Mouse (Mus musculus): ENCODE measurements around the gene Npcd. TPM values are rescaled to one million over a fixed set of nuclear protein-coding genes. Genes with fewer than 3 reads are reported as not detected.

Gene Npcd
- polyA plus RNA-seq, 1 experiment, result not detected

- Histone ChIP-seq H3K4me1 (ENCODE audit: control insufficient read depth, insufficient read depth, low read length) (no peaks in the 10 kb centered on the region), H3K27ac (ENCODE audit: control insufficient read depth, insufficient read depth, low read depth, low read length, poor library complexity) (no peak overlapping the region), H3K4me3 (replicated peaks; ENCODE audit: control insufficient read depth, low read depth, low read length) (no peak overlapping the region)
- no peak for TF ChIP-seq CTCF (IDR thresholded peaks at IDR 0.05; ENCODE audit: control insufficient read depth, insufficient read depth, low read length)
- TF ChIP-seq POLR2A (IDR thresholded peaks at IDR 0.05; ENCODE audit: borderline replicate concordance, control insufficient read depth, low read depth, low read length), result no peak
- 36% methylated on average over 2 of the region's 2 CpGs for WGBS
Observed at GRCm38 (mm10) chr15:79840281-79840680, 6.2 kb upstream of the Npcd start.

GRCm38 (mm10) chr15:79834881-79835260 lies 834 bp upstream of the Npcd start:
- Histone ChIP-seq H3K4me3 (replicated peaks; ENCODE audit: control insufficient read depth, low read depth, low read length) (no peak overlapping the region), H3K4me1 (ENCODE audit: control insufficient read depth, insufficient read depth, low read length) (no peaks in the 10 kb centered on the region; the same call in 1 of the 2 replicates), H3K27ac (ENCODE audit: control insufficient read depth, insufficient read depth, low read depth, low read length, poor library complexity) (no peak overlapping the region)
- no peak for TF ChIP-seq POLR2A (IDR thresholded peaks at IDR 0.05; ENCODE audit: borderline replicate concordance, control insufficient read depth, low read depth, low read length)
- 53% methylated on average over 9 of the region's 9 CpGs for WGBS

- no peaks in the 10 kb centered on the region; the same call in 1 of the 2 replicates for H3K4me1 ChIP-seq (ENCODE audit: control insufficient read depth, insufficient read depth, low read length)
- H3K27ac ChIP-seq (ENCODE audit: control insufficient read depth, insufficient read depth, low read depth, low read length, poor library complexity), result peak overlapping the region; percentile 43; the same call in 1 of the 2 replicates
- H3K4me3 ChIP-seq (replicated peaks; ENCODE audit: control insufficient read depth, low read depth, low read length), result peak overlapping the region; percentile 91
- WGBS, result under 1% methylated on average over 41 of the region's 41 CpGs
- TF ChIP-seq POLR2A (IDR thresholded peaks at IDR 0.05; ENCODE audit: borderline replicate concordance, control insufficient read depth, low read depth, low read length), result no peak
- no peak for TF ChIP-seq CTCF (IDR thresholded peaks at IDR 0.05; ENCODE audit: control insufficient read depth, insufficient read depth, low read length)
Observed at GRCm38 (mm10) chr15:79833251-79834050, 586 bp downstream of the Npcd start.

GRCm38 (mm10) chr15:79832064-79832900 lies 1.8 kb downstream of the Npcd start:
- Histone ChIP-seq H3K4me1 (ENCODE audit: control insufficient read depth, insufficient read depth, low read length) (no peaks in the 10 kb centered on the region; the same call in 1 of the 2 replicates), H3K4me3 (replicated peaks; ENCODE audit: control insufficient read depth, low read depth, low read length) (no peak overlapping the region), H3K27ac (ENCODE audit: control insufficient read depth, insufficient read depth, low read depth, low read length, poor library complexity) (no peak overlapping the region)
- TF ChIP-seq CTCF (IDR thresholded peaks at IDR 0.05; ENCODE audit: control insufficient read depth, insufficient read depth, low read length), result peak; percentile 94
- TF ChIP-seq POLR2A (IDR thresholded peaks at IDR 0.05; ENCODE audit: borderline replicate concordance, control insufficient read depth, low read depth, low read length), result no peak
- 45% methylated on average over 18 of the region's 18 CpGs for WGBS

- WGBS, result 25% methylated on average over 4 of the region's 4 CpGs
- Histone ChIP-seq H3K27ac (ENCODE audit: control insufficient read depth, insufficient read depth, low read depth, low read length, poor library complexity) (no peak overlapping the region), H3K4me1 (ENCODE audit: control insufficient read depth, insufficient read depth, low read length) (no peaks in the 10 kb centered on the region; the same call in 1 of the 2 replicates), H3K4me3 (replicated peaks; ENCODE audit: control insufficient read depth, low read depth, low read length) (no peak overlapping the region)
- TF ChIP-seq CTCF (IDR thresholded peaks at IDR 0.05; ENCODE audit: control insufficient read depth, insufficient read depth, low read length) (peak; percentile 91), POLR2A (IDR thresholded peaks at IDR 0.05; ENCODE audit: borderline replicate concordance, control insufficient read depth, low read depth, low read length) (no peak)
Observed at GRCm38 (mm10) chr15:79830388-79830787, 3.6 kb downstream of the Npcd start.

- Histone ChIP-seq H3K27ac (ENCODE audit: control insufficient read depth, insufficient read depth, low read depth, low read length, poor library complexity) (no peak overlapping the region), H3K4me1 (ENCODE audit: control insufficient read depth, insufficient read depth, low read length) (no peaks in the 10 kb centered on the region; the same call in 1 of the 2 replicates), H3K4me3 (replicated peaks; ENCODE audit: control insufficient read depth, low read depth, low read length) (no peak overlapping the region)
- no peak for TF ChIP-seq CTCF (IDR thresholded peaks at IDR 0.05; ENCODE audit: control insufficient read depth, insufficient read depth, low read length)
- TF ChIP-seq POLR2A (IDR thresholded peaks at IDR 0.05; ENCODE audit: borderline replicate concordance, control insufficient read depth, low read depth, low read length), result no peak
- 83% methylated on average over 5 of the region's 5 CpGs for WGBS
Observed at GRCm38 (mm10) chr15:79829431-79829830, 4.6 kb downstream of the Npcd start.

- H3K4me1 ChIP-seq (ENCODE audit: control insufficient read depth, insufficient read depth, low read length), result no peaks in the 10 kb centered on the region
- no peak for TF ChIP-seq POLR2A (IDR thresholded peaks at IDR 0.05; ENCODE audit: borderline replicate concordance, control insufficient read depth, low read depth, low read length)
- no peak for TF ChIP-seq CTCF (IDR thresholded peaks at IDR 0.05; ENCODE audit: control insufficient read depth, insufficient read depth, low read length)
- no peak overlapping the region for H3K4me3 ChIP-seq (replicated peaks; ENCODE audit: control insufficient read depth, low read depth, low read length)
- 93% methylated on average over 46 of the region's 46 CpGs for WGBS
- H3K27ac ChIP-seq (ENCODE audit: control insufficient read depth, insufficient read depth, low read depth, low read length, poor library complexity), result no peak overlapping the region
Observed at GRCm38 (mm10) chr15:79828366-79829035, 5.5 kb downstream of the Npcd start.

- TF ChIP-seq CTCF (IDR thresholded peaks at IDR 0.05; ENCODE audit: control insufficient read depth, insufficient read depth, low read length) (no peak), POLR2A (IDR thresholded peaks at IDR 0.05; ENCODE audit: borderline replicate concordance, control insufficient read depth, low read depth, low read length) (no peak; the same call in 1 of the 2 replicates)
- Histone ChIP-seq H3K4me3 (replicated peaks; ENCODE audit: control insufficient read depth, low read depth, low read length) (no peak overlapping the region), H3K27ac (ENCODE audit: control insufficient read depth, insufficient read depth, low read depth, low read length, poor library complexity) (no peak overlapping the region), H3K4me1 (ENCODE audit: control insufficient read depth, insufficient read depth, low read length) (peaks cover 2% of the 10 kb centered on the region; the same call in 1 of the 2 replicates)
- WGBS, result 89% methylated on average over 11 of the region's 11 CpGs
Observed at GRCm38 (mm10) chr15:79827778-79828210, 6.2 kb downstream of the Npcd start.

Data from bone marrow, adult 2 months (tissue).